Mouse (Mus musculus): ENCODE results near the gene Nod2. TPM values are rescaled to one million over a fixed set of nuclear protein-coding genes. Genes with fewer than 3 reads are reported as not detected.

The Nod2 gene
- polyA plus RNA-seq, 1 experiment from 2014 or later: 0.10 TPM

- Histone ChIP-seq H3K36me3 (no peaks in the 10 kb centered on the region), H3K4me2 (peak overlapping the region; percentile 64), H3K27me3 (replicated peaks) (no peaks in the 10 kb centered on the region), H3K9me3 (replicated peaks) (no peaks in the 10 kb centered on the region), H3K4me3 (peak overlapping the region; percentile 40), H3K27ac (ENCODE audit: poor library complexity, severe bottlenecking) (no peak overlapping the region; the same call in 1 of the 2 replicates), H3K4me1 (replicated peaks) (peaks cover 7% of the 10 kb centered on the region), H3K9ac (no peak overlapping the region)
- ATAC-seq (ENCODE audit: insufficient number of reproducible peaks, low FRiP score): no peak
- WGBS: 21% methylated on average over 7 of the region's 7 CpGs
Measured at GRCm38 (mm10) chr8:88696228-88696627, 49.1 kb downstream of the Nod2 start.

- Histone ChIP-seq H3K36me3 (no peaks in the 10 kb centered on the region), H3K9ac (peak within 1 kb of the TSS; percentile 79), H3K27me3 (replicated peaks) (no peaks in the 10 kb centered on the region), H3K9me3 (replicated peaks) (no peaks in the 10 kb centered on the region), H3K27ac (ENCODE audit: poor library complexity, severe bottlenecking) (peak within 1 kb of the TSS; percentile 22), H3K4me1 (replicated peaks) (peaks cover 7% of the 10 kb centered on the region), H3K4me2 (peak within 1 kb of the TSS; percentile 67), H3K4me3 (peak within 1 kb of the TSS; percentile 65)
- WGBS: under 1% methylated on average over 79 of the region's 80 CpGs
- ATAC-seq (ENCODE audit: insufficient number of reproducible peaks, low FRiP score): peak; percentile 99
Measured at GRCm38 (mm10) chr8:88696721-88697641, 49.9 kb downstream of the Nod2 start, which contains the start of gene Cyld. Gene Cyld, plus strand, starts transcription at chr8:88697028.

GRCm38 (mm10) chr8:88697642-88698031 lies 50.5 kb downstream of the Nod2 start:
- H3K9ac ChIP-seq: peak overlapping the region; percentile 79
- H3K4me3 ChIP-seq: peak overlapping the region; percentile 65
- WGBS: 12% methylated on average over 4 of the region's 4 CpGs
- peak overlapping the region; percentile 67 for H3K4me2 ChIP-seq
- no peaks in the 10 kb centered on the region for H3K36me3 ChIP-seq
- H3K27ac ChIP-seq (ENCODE audit: poor library complexity, severe bottlenecking): no peak overlapping the region; the same call in 1 of the 2 replicates
- no peaks in the 10 kb centered on the region for H3K9me3 ChIP-seq (replicated peaks)
- ATAC-seq (ENCODE audit: insufficient number of reproducible peaks, low FRiP score): no peak
- peaks cover 7% of the 10 kb centered on the region for H3K4me1 ChIP-seq (replicated peaks)
- no peaks in the 10 kb centered on the region for H3K27me3 ChIP-seq (replicated peaks)

DNA sequence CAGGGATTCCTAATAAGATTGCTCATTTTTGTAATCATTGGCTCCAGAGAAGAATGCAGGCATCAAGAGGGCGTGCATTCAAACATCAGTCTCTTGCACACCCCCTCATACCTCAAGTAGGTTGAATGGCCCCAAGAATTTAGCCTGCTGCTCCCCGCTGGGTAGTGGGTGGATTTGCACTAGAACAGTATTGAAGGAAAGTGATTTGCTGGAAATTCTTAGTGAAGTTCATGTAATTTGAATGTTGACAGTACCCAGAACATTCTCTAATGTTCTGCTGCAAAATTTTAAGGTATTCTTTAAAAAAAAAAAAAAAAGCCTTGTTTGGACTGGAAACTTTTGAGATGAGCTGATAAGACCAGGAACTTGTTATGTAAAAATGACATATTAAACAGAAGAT lies 50.9 kb downstream of the Nod2 start:
- Histone ChIP-seq H3K27ac (ENCODE audit: poor library complexity, severe bottlenecking) (no peak overlapping the region), H3K9me3 (replicated peaks) (no peaks in the 10 kb centered on the region), H3K4me3 (peak overlapping the region; percentile 65), H3K4me1 (replicated peaks) (peaks cover 7% of the 10 kb centered on the region), H3K9ac (peak overlapping the region; percentile 79), H3K36me3 (no peaks in the 10 kb centered on the region), H3K27me3 (replicated peaks) (no peaks in the 10 kb centered on the region), H3K4me2 (peak overlapping the region; percentile 67)
- 48% methylated on average over 2 of the region's 2 CpGs for WGBS
- no peak for ATAC-seq (ENCODE audit: insufficient number of reproducible peaks, low FRiP score)

DNA sequence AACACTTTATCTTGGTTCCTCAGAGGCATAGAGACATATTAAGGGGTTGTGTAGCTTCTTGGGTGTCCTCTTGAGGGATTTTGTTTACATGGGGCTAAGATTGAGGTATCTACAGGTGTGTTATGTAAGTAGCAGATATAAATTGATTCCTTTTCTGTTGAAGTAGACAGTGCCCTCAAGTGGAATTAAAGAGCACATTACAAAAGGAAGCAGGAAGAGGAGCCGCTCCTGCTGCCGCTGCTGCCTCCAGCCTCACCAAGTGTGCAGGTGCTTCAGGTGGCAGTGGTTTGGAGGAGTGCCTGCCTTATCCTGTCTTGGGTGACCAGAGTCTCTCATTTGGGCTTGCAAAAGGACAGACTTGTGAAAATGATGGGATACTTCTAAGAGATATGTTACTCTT lies 54.5 kb downstream of the Nod2 start:
- Histone ChIP-seq H3K27ac (ENCODE audit: poor library complexity, severe bottlenecking) (no peak overlapping the region), H3K4me1 (replicated peaks) (peaks cover 5% of the 10 kb centered on the region), H3K9ac (no peak overlapping the region), H3K27me3 (replicated peaks) (no peaks in the 10 kb centered on the region), H3K36me3 (no peaks in the 10 kb centered on the region), H3K4me2 (no peak overlapping the region), H3K4me3 (no peak overlapping the region), H3K9me3 (replicated peaks) (no peaks in the 10 kb centered on the region)
- ATAC-seq (ENCODE audit: insufficient number of reproducible peaks, low FRiP score): no peak
- WGBS: 34% methylated on average over 2 of the region's 2 CpGs

DNA sequence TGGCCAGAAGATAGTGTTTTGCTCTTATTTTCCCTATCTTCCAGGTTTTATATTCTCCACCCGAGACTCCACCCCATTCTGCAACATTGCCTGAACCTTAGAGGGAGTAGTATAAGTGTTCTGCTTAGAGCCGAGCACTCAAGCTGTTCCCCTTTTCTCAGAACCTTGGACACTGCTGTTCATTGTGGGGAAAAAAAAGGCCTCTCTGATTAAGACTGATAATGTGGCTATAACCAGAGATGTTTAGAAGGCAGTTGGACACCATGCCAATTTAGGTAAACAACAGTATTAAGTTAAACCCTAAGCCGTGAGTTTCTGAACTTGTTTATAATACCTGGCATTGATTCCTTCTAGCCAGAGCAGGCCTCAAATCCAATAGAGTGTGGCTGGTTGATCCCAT lies 55.7 kb downstream of the Nod2 start:
- WGBS: 81% methylated on average over 3 of the region's 3 CpGs
- Histone ChIP-seq H3K4me3 (no peak overlapping the region), H3K9me3 (replicated peaks) (no peaks in the 10 kb centered on the region), H3K36me3 (no peaks in the 10 kb centered on the region), H3K27ac (ENCODE audit: poor library complexity, severe bottlenecking) (no peak overlapping the region), H3K4me1 (replicated peaks) (peaks cover 3% of the 10 kb centered on the region), H3K9ac (no peak overlapping the region), H3K27me3 (replicated peaks) (no peaks in the 10 kb centered on the region), H3K4me2 (no peak overlapping the region)
- no peak for ATAC-seq (ENCODE audit: insufficient number of reproducible peaks, low FRiP score)

DNA sequence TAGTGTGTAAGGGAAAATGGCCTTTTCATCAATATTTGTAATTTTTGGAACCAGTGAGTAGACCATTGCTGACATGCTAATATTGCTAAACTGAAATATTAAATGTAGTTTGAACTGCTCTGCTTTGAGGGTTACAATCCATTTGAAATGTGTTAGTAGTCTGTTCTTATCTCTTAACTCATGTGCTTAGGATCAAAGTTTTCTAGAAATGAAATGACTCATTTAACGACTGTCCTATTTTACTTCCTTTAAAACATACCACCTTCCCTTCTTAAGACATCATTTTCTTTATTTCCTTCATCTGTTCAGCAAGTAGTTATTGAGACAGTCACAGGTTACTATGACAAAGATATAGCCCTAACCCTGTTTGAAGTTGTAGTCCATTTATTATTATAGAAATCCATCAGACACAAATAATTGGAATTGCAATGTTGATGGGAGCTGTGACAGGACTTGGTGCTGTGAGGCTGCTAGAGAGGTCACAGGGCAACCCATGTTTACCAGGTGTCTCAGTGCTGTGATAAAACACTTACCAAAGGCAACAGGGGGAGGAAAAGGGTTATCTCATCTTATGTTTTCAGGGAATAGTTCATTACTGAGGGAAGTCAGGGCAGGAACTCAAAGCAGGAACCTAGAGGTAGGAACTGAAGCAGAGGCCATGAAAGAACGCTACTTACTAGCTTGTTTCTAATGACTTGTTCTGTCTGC lies 76.3 kb downstream of the Nod2 start:
- ATAC-seq (ENCODE audit: insufficient number of reproducible peaks, low FRiP score): no peak
- 89% methylated on average over 2 of the region's 2 CpGs for WGBS

More for the DNA sequence above, 76.3 kb downstream of the Nod2 start:
- Histone ChIP-seq H3K27me3 (replicated peaks) (no peaks in the 10 kb centered on the region), H3K27ac (ENCODE audit: poor library complexity, severe bottlenecking) (no peak overlapping the region), H3K4me3 (no peak overlapping the region), H3K36me3 (peaks cover 20% of the 10 kb centered on the region), H3K4me1 (replicated peaks) (peaks cover 7% of the 10 kb centered on the region), H3K9me3 (replicated peaks) (no peaks in the 10 kb centered on the region), H3K9ac (no peak overlapping the region), H3K4me2 (no peak overlapping the region)

Other genes with a start within 250 kb of the Nod2 start
- 26.5 and 27.7 TPM in 2 replicates for gene Nkd1, start 126.0 kb upstream of the Nod2 start, polyA plus RNA-seq (2016; fragmentation: Nextera tagmentation; extraction: Ambion mirVana)
- 1.1 and 1.2 TPM in 2 replicates for gene Snx20, start 11.2 kb upstream of the Nod2 start, polyA plus RNA-seq (2016; fragmentation: Nextera tagmentation; extraction: Ambion mirVana)
- 12.0 and 12.9 TPM in 2 replicates for gene Cyld, start 49.7 kb downstream of the Nod2 start, polyA plus RNA-seq (2016; fragmentation: Nextera tagmentation; extraction: Ambion mirVana)